Mouse (Mus musculus): ENCODE measurements around the gene Phka2.

The Phka2 gene

GRCm38 (mm10) chrX:160598562-160599458 lies 96.8 kb downstream of the Phka2 start:
- no peak for DNase-seq (ENCODE audit: low spot score)

- no peak for DNase-seq (ENCODE audit: low spot score)
Observed at GRCm38 (mm10) chrX:160601053-160601452, 99.1 kb downstream of the Phka2 start.

GRCm38 (mm10) chrX:160602770-160603169 lies 100.8 kb downstream of the Phka2 start:
- DNase-seq (ENCODE audit: low spot score): no peak

GRCm38 (mm10) chrX:160603316-160603715 lies 101.3 kb downstream of the Phka2 start:
- DNase-seq (ENCODE audit: low spot score): no peak

GRCm38 (mm10) chrX:160603981-160604541 lies 102.1 kb downstream of the Phka2 start:
- no peak for DNase-seq (ENCODE audit: low spot score)

GRCm38 (mm10) chrX:160609849-160610248 lies 107.9 kb downstream of the Phka2 start:
- DNase-seq (ENCODE audit: low spot score): peak; percentile 47

- no peak for DNase-seq (ENCODE audit: low spot score)
Observed at GRCm38 (mm10) chrX:160610482-160610881, 108.5 kb downstream of the Phka2 start.

- DNase-seq (ENCODE audit: low spot score): no peak
Observed at GRCm38 (mm10) chrX:160610882-160611644, 109.1 kb downstream of the Phka2 start.
